Mouse (Mus musculus) neural tube, embryonic 15.5 days (tissue): ENCODE data around the gene Nlrc5. TPM values are rescaled to one million over a fixed set of nuclear protein-coding genes. Genes with fewer than 3 reads are reported as not detected.
"Not testable (repeated sequence)": the region's sequence is repeated elsewhere in the genome, so short reads cannot be mapped to it uniquely, and the experiment has no call there.

Source experiments
- ATAC-seq: fragments of 200-750 bp; cut with Nextera tagmentation; 2 replicates; pipeline ENCODE4 v1.8.0; 2017; ENCODE audit warnings: mild to moderate bottlenecking, moderate TSS enrichment, moderate library complexity; ENCODE audit not compliant: low FRiP score
- H3K27ac ChIP-seq: fragments of 300-500 bp; sonication (generic); replicated peaks from 2 replicates; pipeline ENCODE4 v1.5.1; 2015; ENCODE audit warnings: mild to moderate bottlenecking, inconsistent platforms
- H3K27me3 ChIP-seq: fragments of 300-500 bp; sonication (generic); replicated peaks from 2 replicates; pipeline ENCODE4 v1.6.1; 2015; ENCODE audit warnings: inconsistent platforms
- H3K36me3 ChIP-seq: fragments of 300-500 bp; sonication (generic); 2 replicates; pipeline ENCODE4 v1.6.1; 2015; ENCODE audit warnings: inconsistent platforms
- H3K4me1 ChIP-seq: fragments of 300-500 bp; sonication (generic); 2 replicates; pipeline ENCODE4 v1.6.1; 2015; ENCODE audit warnings: inconsistent platforms
- H3K4me2 ChIP-seq: fragments of 300-500 bp; sonication (generic); 2 replicates; pipeline ENCODE4 v1.6.1; 2015; ENCODE audit warnings: inconsistent platforms, mild to moderate bottlenecking, moderate library complexity
- H3K4me3 ChIP-seq: fragments of 300-500 bp; sonication (generic); replicated peaks from 2 replicates; pipeline ENCODE4 v1.5.1; 2015; ENCODE audit warnings: mild to moderate bottlenecking, inconsistent platforms
- H3K9ac ChIP-seq: fragments of 300-500 bp; sonication (generic); replicated peaks from 2 replicates; pipeline ENCODE4 v1.6.1; 2015; ENCODE audit warnings: mild to moderate bottlenecking, inconsistent platforms
- H3K9me3 ChIP-seq: fragments of 300-500 bp; sonication (generic); replicated peaks from 2 replicates; pipeline ENCODE4 v1.6.1; 2016; ENCODE audit warnings: inconsistent platforms
- WGBS: fragments of 180-500 bp; shearing (Covaris S2); methylation state at CpG from one replicate; pipeline ENCODE4 v1.1.7; 2015; ENCODE audit warnings: mixed read lengths; 5-methylcytosine and 5-hydroxymethylcytosine counted together
- polyA plus RNA-seq: library from polyadenylated mRNA; unstranded; fragments of >200 nt; fragmentation: Nextera tagmentation; extraction: Ambion mirVana; gene quantifications from 2 replicates; pipeline ENCODE4 v1.2.1, GENCODE M21; 2015

Gene Nlrc5
- polyA plus RNA-seq, 1 experiment from 2014 or later = 1.0 TPM

- WGBS = 83% methylated on average over 2 of the region's 2 CpGs
- no peak for ATAC-seq
- H3K36me3 ChIP-seq = no peaks in the 10 kb centered on the region
- no peaks in the 10 kb centered on the region for H3K9me3 ChIP-seq
- H3K27ac ChIP-seq = no peak overlapping the region
- H3K4me2 ChIP-seq = no peak overlapping the region
- no peak overlapping the region for H3K9ac ChIP-seq
- no peaks in the 10 kb centered on the region for H3K4me1 ChIP-seq
- no peak overlapping the region for H3K4me3 ChIP-seq
- H3K27me3 ChIP-seq = no peaks in the 10 kb centered on the region
These were observed 10.3 kb downstream of the Nlrc5 start for GRCm38 (mm10) chr8:94444480-94444879.

GRCm38 (mm10) chr8:94447142-94447541 is 13.0 kb downstream of the Nlrc5 start:
- H3K27ac ChIP-seq = no peak overlapping the region
- no peak overlapping the region for H3K4me2 ChIP-seq
- H3K9ac ChIP-seq = no peak overlapping the region
- H3K36me3 ChIP-seq = no peaks in the 10 kb centered on the region
- no peaks in the 10 kb centered on the region for H3K27me3 ChIP-seq
- H3K4me1 ChIP-seq = no peaks in the 10 kb centered on the region
- H3K9me3 ChIP-seq = no peaks in the 10 kb centered on the region
- 94% methylated on average over 3 of the region's 3 CpGs for WGBS
- no peak overlapping the region for H3K4me3 ChIP-seq
- no peak for ATAC-seq

- 87% methylated on average over 7 of the region's 7 CpGs for WGBS
These were observed 13.6 kb downstream of the Nlrc5 start for GRCm38 (mm10) chr8:94447583-94448324.

GRCm38 (mm10) chr8:94452991-94453390 is 18.8 kb downstream of the Nlrc5 start:
- not testable (repeated sequence) for H3K36me3 ChIP-seq, H3K9me3 ChIP-seq, H3K27ac ChIP-seq, H3K4me3 ChIP-seq, ATAC-seq, H3K4me1 ChIP-seq, H3K27me3 ChIP-seq, H3K4me2 ChIP-seq, H3K9ac ChIP-seq
- 92% methylated on average over 15 of the region's 15 CpGs for WGBS

More at GRCm38 (mm10) chr8:94447583-94448324, 13.6 kb downstream of the Nlrc5 start:
- H3K27me3 ChIP-seq = no peaks in the 10 kb centered on the region
- ATAC-seq = no peak
- no peak overlapping the region for H3K4me3 ChIP-seq
- no peaks in the 10 kb centered on the region for H3K9me3 ChIP-seq
- no peak overlapping the region for H3K9ac ChIP-seq
- H3K36me3 ChIP-seq = no peaks in the 10 kb centered on the region
- H3K27ac ChIP-seq = no peak overlapping the region
- H3K4me2 ChIP-seq = no peak overlapping the region
- H3K4me1 ChIP-seq = no peaks in the 10 kb centered on the region

DNA sequence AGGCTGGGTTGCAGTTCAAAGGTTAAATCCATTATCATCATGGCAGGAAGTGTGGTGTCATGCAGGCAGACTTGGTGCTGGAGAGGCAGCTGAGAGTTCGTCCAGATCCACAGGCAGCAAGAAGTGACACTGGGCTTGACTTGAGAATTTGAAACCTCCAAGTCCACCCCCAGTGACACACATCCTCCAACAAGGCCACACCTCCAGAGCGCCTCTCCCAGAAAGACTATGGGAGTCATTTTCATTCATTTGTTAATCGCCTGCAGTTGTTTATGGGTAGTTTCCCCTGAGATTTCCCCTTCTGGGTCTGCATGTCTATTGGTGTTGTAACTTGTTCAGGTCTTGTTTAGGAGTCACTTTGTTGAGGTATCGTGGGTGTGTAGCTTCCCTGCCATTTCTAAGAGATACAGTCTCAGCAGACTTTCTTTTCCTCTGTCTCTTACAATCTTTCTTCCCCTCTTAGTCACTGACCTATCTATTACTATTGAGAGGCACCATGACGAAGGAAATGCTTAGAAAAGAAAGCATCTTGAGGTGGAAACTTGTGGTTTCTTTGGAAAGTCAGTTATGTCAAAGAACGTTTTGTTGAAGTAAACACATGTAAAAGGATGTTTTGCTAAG is 19.8 kb downstream of the Nlrc5 start:
- Histone ChIP-seq H3K4me3 (no peak overlapping the region), H3K4me1 (no peaks in the 10 kb centered on the region), H3K4me2 (no peak overlapping the region), H3K9me3 (no peaks in the 10 kb centered on the region), H3K27me3 (no peaks in the 10 kb centered on the region), H3K9ac (no peak overlapping the region), H3K27ac (no peak overlapping the region), H3K36me3 (no peaks in the 10 kb centered on the region)
- no peak for ATAC-seq
- 81% methylated on average over 6 of the region's 6 CpGs for WGBS

- Histone ChIP-seq H3K27ac (no peak overlapping the region), H3K36me3 (no peaks in the 10 kb centered on the region), H3K9me3 (no peaks in the 10 kb centered on the region), H3K4me1 (no peaks in the 10 kb centered on the region), H3K4me2 (no peak overlapping the region), H3K9ac (no peak overlapping the region), H3K27me3 (no peaks in the 10 kb centered on the region), H3K4me3 (no peak overlapping the region)
- 77% methylated on average over 5 of the region's 5 CpGs for WGBS
- ATAC-seq = no peak
These were observed 20.7 kb downstream of the Nlrc5 start for GRCm38 (mm10) chr8:94454905-94455304.

- no peaks in the 10 kb centered on the region for H3K9me3 ChIP-seq
- no peak overlapping the region for H3K4me2 ChIP-seq
- H3K27me3 ChIP-seq = no peaks in the 10 kb centered on the region
- no peaks in the 10 kb centered on the region for H3K4me1 ChIP-seq
- no peaks in the 10 kb centered on the region for H3K36me3 ChIP-seq
- ATAC-seq = no peak
- WGBS = 92% methylated on average over 5 of the region's 5 CpGs
- H3K27ac ChIP-seq = no peak overlapping the region
- no peak overlapping the region for H3K9ac ChIP-seq
- no peak overlapping the region for H3K4me3 ChIP-seq
These were observed 21.9 kb downstream of the Nlrc5 start for GRCm38 (mm10) chr8:94456071-94456470.

DNA sequence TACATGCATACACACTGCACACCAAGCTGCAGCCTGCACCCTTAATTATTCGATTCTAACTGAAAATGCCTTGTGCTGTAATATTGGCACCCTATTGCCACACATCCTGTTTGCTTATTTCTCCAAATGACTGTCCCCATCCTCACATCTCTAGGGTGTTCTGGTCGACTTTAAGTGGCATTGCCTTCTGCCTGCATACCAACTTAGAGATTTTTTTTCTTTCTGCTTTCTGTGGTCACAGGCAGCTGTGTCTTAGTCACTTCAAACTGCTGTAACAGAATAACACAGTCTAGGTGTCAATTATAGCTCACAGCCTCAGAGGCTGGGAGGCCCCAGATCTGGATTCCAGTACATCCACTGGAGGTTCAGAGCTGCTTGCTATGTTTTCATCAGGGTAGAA is 24.4 kb downstream of the Nlrc5 start:
- Histone ChIP-seq H3K4me1 (no peaks in the 10 kb centered on the region), H3K27me3 (no peaks in the 10 kb centered on the region), H3K4me2 (no peak overlapping the region), H3K4me3 (no peak overlapping the region), H3K9me3 (no peaks in the 10 kb centered on the region), H3K36me3 (no peaks in the 10 kb centered on the region), H3K27ac (no peak overlapping the region), H3K9ac (no peak overlapping the region)
- 64% methylated on average over 2 of the region's 2 CpGs for WGBS
- no peak for ATAC-seq

GRCm38 (mm10) chr8:94469656-94470055 is 35.5 kb downstream of the Nlrc5 start:
- no peaks in the 10 kb centered on the region for H3K27me3 ChIP-seq
- no peaks in the 10 kb centered on the region for H3K36me3 ChIP-seq
- WGBS = 83% methylated on average over 5 of the region's 5 CpGs
- no peak overlapping the region for H3K9ac ChIP-seq
- no peaks in the 10 kb centered on the region for H3K9me3 ChIP-seq
- no peak for ATAC-seq
- no peak overlapping the region for H3K27ac ChIP-seq
- no peaks in the 10 kb centered on the region for H3K4me1 ChIP-seq
- H3K4me2 ChIP-seq = no peak overlapping the region
- no peak overlapping the region for H3K4me3 ChIP-seq

DNA sequence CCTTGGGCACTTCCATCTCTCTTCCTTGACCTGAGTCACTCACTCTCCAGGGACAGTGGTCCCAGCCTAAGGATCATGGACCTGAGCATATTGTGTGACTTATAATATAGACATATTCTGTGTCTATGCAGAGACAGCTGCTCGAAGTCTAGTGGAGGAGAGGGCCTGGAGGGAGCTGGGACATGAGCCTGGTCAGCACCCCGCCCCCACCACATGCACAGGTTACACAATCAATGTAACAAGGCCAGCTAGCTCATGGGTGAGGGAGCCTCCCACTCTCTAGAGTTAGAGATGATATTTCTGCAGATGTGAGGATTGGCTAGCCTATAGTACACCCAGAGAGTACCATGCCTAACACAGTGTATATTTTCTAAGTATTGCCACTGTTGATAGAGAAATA is 36.6 kb downstream of the Nlrc5 start:
- no peak overlapping the region for H3K27ac ChIP-seq
- H3K36me3 ChIP-seq = no peaks in the 10 kb centered on the region
- no peak overlapping the region for H3K4me2 ChIP-seq
- H3K27me3 ChIP-seq = no peaks in the 10 kb centered on the region
- no peak overlapping the region for H3K9ac ChIP-seq
- WGBS = 73% methylated on average over 2 of the region's 2 CpGs
- ATAC-seq = no peak
- H3K9me3 ChIP-seq = no peaks in the 10 kb centered on the region
- no peaks in the 10 kb centered on the region for H3K4me1 ChIP-seq
- H3K4me3 ChIP-seq = no peak overlapping the region

DNA sequence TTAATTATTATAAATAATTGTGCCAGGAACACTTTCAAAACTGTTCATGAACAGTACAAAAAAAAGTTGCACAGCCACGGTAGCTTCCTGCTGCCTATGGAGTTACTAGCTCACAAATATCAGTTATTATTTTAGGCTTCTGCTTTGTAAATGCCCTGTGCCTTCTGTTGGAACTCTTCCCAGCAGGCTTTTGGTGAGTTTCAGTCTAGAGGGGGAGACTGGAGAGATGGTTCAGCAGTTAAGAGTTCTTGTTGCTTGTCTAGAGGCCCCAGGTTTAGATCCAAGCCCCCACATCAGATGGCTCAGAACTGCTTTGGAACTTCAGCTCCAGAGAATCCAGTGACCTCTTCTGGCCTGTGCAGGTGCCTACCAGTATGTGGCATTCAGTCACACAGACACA is 37.1 kb downstream of the Nlrc5 start:
- no peaks in the 10 kb centered on the region for H3K27me3 ChIP-seq
- ATAC-seq = no peak
- no peak overlapping the region for H3K4me3 ChIP-seq
- no peak overlapping the region for H3K4me2 ChIP-seq
- H3K36me3 ChIP-seq = no peaks in the 10 kb centered on the region
- WGBS = 81% methylated on average over 1 of the region's 1 CpGs
- no peak overlapping the region for H3K9ac ChIP-seq
- H3K9me3 ChIP-seq = no peaks in the 10 kb centered on the region
- H3K27ac ChIP-seq = no peak overlapping the region
- H3K4me1 ChIP-seq = no peaks in the 10 kb centered on the region

GRCm38 (mm10) chr8:94472741-94473140 is 38.6 kb downstream of the Nlrc5 start:
- 87% methylated on average over 8 of the region's 8 CpGs for WGBS
- no peak overlapping the region for H3K27ac ChIP-seq
- H3K9me3 ChIP-seq = no peaks in the 10 kb centered on the region
- no peak overlapping the region for H3K4me3 ChIP-seq
- no peak for ATAC-seq
- H3K4me1 ChIP-seq = no peaks in the 10 kb centered on the region
- no peaks in the 10 kb centered on the region for H3K36me3 ChIP-seq
- no peak overlapping the region for H3K9ac ChIP-seq
- no peak overlapping the region for H3K4me2 ChIP-seq
- H3K27me3 ChIP-seq = no peaks in the 10 kb centered on the region
